ENCODE assay signal across 19 mouse cellular contexts in genomic region chr6:130404882-130405281, GRCm38 (mm10). TPM values are rescaled to one million over a fixed set of nuclear protein-coding genes. Genes with fewer than 3 reads are reported as not detected.
"Had no signal": no experiment of that assay in that cellular context is flagged by ENCODE, and none has a peak within 500 bp of the region (broad histone marks: within the 10 kb centered on the region; RNA-seq: fewer than 3 reads in every experiment).

No protein-coding gene starts in this region.

- DNase-seq: kidney, adult 8-10 months; kidney, postnatal 10 days; kidney, postnatal 36 days; layer of hippocampus, postnatal 36 days; left cerebral cortex, postnatal 4 days; lung, adult 18-20 months; lung, postnatal 10 days; lung, postnatal 36 days; midbrain, embryonic 14.5 days; right cerebral cortex, adult 18-20 months; right cerebral cortex, postnatal 14 days; right cerebral cortex, postnatal 4 days; thymus, adult 2 months; thymus, postnatal 14 days; thymus, postnatal 4 days had no signal

RNA-seq across cellular contexts. Expression of gene Klra1, which starts 18.2 kb away (rescaled TPM):
- total RNA-seq: layer of hippocampus, adult 8-10 months; layer of hippocampus, postnatal 10 days; layer of hippocampus, postnatal 36 days; left cerebral cortex, adult 8-10 months; left cerebral cortex, postnatal 4 days; midbrain, postnatal 0 days had no signal
